Mouse (Mus musculus): ENCODE results near the gene Stk39.

GRCm38 (mm10) chr2:68405163-68405715, 66.8 kb downstream of the Stk39 start:
- TF ChIP-seq CTCF (IDR thresholded peaks at IDR 0.05; ENCODE audit: insufficient read depth, low read depth, low read length) (no peak), POLR2A (IDR thresholded peaks at IDR 0.05; ENCODE audit: insufficient read depth, low read depth, low read length) (no peak)

Measured in olfactory bulb, adult 2 months (tissue).